Mouse (Mus musculus) mouse embryonic stem cell (cell line): ENCODE results near the gene Nostrin.

Source experiments
- in situ Hi-C, 2 experiments: fragments of 300-500 bp; cut with MboI; formaldehyde crosslinking; loops; 1 replicate in 1 of 2; 3 replicates in 1 of 2; pipeline ENCODE4 v1.14.3; 2019 to 2020; ENCODE audit warnings: low sequenced_read_pairs in 2 of 2, low pct_unique_long_range_greater_than_20kb in 1 of 2, mixed read lengths in 1 of 2; ENCODE audit not compliant: unreplicated experiment in 1 of 2

Nostrin gene

GRCm38 (mm10) chr2:69158907-69159306 is 23.3 kb downstream of the Nostrin start:
- in situ Hi-C loops: no loop called here

GRCm38 (mm10) chr2:69170395-69171077 is 34.9 kb downstream of the Nostrin start:
- in situ Hi-C loops: no loop called here

GRCm38 (mm10) chr2:69175296-69175695 is 39.7 kb downstream of the Nostrin start:
- in situ Hi-C loops: no loop called here

DNA sequence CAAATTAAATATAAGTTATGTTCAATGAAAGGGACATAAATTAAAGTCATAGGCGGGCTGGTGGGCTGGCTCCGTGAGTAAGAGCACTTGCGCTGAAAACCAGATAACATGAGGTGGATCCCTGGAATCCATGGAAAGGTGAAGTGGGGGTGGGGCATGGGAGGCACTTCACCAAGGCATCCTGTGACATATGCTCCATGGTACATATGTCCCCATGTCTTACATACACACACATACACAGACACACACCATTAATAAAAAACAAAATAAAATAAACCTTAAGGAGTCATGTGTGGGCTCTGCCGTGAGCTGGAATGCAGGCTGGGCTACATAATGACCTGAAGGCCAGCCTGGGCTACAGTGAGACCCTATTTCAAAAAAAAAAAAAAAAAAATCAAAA is 44.1 kb downstream of the Nostrin start:
- in situ Hi-C loops: no loop called here

GRCm38 (mm10) chr2:69187990-69188389 is 52.4 kb downstream of the Nostrin start:
- in situ Hi-C loops: no loop called here

DNA sequence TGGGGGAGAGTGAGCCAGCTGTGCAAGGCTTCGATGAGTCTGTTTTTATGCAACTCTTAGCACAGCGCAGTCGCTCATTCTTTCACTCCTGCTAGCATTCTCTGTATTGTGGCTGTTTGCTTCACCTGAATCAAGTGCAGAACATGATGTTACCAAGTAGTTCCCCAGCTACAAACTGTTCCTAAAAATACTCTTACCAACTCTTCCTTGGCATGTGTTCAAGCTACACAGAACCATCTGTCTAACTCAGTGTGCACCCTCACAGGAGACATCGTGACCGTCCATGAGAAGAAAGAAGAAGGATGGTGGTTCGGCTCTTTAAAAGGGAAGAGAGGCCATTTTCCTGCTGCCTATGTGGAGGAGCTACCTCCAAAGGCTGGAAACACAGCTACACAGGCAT is 53.1 kb downstream of the Nostrin start:
- in situ Hi-C loops: no loop called here

GRCm38 (mm10) chr2:69189222-69189621 is 53.6 kb downstream of the Nostrin start:
- in situ Hi-C loops: no loop called here

DNA sequence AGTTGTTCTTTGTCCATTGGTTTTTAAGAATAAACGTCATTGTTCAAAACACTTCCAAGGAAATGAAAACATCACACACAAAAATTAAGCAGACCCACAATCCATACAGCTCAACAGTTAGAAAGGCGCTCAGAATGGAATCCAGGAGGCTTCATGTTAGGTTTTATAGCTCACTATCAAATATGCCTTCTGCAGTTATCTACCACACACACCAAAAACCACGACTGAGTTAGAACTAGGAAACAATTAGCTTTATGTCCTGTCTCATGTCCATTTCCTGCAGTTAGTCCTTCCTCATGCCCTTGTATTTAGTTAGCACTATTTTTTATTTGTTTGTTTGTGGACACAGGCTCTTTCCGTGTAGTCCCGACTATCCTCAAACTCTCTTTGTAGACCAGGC is 55.5 kb downstream of the Nostrin start:
- in situ Hi-C loops: no loop called here

DNA sequence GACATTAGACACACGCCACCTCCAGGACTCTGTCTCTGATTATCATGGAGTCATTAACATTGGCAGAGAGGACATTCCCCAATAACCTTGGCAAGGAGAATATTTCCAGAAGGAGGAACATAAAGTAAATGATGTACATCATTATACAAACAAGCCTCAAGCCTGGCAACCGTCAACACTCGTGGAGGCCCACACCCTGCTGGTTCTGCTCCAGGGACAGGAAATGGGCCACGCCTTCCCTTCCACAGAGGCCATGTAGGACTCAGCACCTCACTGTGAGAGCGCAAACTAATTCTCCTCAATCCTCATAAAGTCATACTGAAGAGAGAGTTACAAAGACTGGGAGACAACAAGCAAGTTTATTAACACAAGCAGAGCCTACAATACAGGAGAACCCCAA is 58.0 kb downstream of the Nostrin start:
- in situ Hi-C loops: no loop called here

- in situ Hi-C loops: no loop called here
These were observed 69.6 kb downstream of the Nostrin start for GRCm38 (mm10) chr2:69205185-69205584.

GRCm38 (mm10) chr2:69205791-69206351 is 70.3 kb downstream of the Nostrin start, which contains the start of gene Spc25:
Gene Spc25 (minus strand): TSS chr2:69206194.
- in situ Hi-C loops: no loop called here

GRCm38 (mm10) chr2:69206523-69206922 is 70.9 kb downstream of the Nostrin start:
- in situ Hi-C loops: no loop called here

DNA sequence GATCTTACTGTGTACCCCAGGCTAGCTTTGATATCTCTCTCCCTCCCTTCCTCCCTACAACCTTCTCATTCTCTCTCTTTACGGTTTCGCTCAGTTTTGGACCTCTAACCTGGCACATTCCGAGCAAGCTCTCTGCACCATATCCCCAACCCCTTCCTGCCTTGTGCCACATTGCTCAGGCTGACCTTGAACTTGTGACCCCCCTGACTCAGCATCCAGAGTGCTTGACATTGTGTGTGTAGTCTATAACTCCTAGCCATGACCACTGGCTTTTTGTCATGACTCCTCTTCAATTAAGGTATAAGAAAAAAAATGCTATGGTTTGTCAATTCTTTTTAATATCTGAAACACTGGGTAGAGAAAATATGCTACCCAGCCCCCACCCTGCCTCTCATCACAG is 74.1 kb downstream of the Nostrin start:
- in situ Hi-C loops: no loop called here

GRCm38 (mm10) chr2:69210773-69211172 is 75.2 kb downstream of the Nostrin start, which contains the start of gene G6pc2:
Gene G6pc2 (plus strand): TSS chr2:69211073.
- in situ Hi-C loops: no loop called here

- in situ Hi-C loops: no loop called here
These were observed 77.1 kb downstream of the Nostrin start for GRCm38 (mm10) chr2:69212652-69213051.

DNA sequence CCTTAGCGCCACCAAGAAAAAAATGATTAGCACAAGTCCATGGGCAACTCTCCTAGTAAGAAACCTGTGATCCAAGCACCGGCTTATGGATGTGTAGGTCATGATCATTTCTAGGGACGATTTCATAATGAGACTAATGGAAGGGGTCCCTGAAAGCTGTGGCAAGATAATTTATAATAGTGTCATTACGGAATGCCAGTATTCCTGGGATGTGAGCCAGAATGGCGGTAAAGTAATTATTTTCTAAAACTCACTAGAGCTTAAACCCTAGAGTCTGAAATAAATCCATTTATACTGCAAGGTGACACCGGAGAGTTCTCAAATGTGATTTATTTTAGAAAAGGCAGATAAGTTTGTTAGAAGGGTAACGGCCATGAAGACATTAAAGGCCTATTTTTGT is 79.6 kb downstream of the Nostrin start:
- in situ Hi-C loops: no loop called here

DNA sequence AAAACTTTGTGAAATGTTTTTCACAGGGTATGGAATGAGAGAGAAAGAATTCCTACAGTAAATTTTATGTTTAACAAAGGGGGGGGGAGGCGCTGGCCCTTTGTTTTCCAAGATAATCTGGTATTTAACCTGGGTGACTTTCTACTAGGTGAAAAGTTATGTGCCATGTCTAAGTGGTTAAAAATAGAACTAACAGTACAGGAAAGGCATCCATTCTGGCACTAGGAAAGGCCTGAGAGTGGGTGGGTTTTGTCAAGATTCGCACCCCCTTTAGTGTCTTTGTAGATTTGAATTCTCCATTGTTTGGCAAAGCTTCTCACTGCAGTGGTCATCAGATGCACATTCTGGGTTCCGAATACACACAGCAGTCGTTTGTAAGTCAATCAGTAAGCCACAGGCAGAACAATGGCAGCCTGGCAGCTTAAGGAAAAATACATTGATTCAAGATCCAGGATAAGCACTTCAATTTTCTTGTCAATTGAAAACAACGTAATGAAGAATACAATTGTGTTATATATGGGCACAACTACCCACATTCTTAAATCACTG is 86.3 kb downstream of the Nostrin start:
- in situ Hi-C loops: no loop called here

- in situ Hi-C loops: no loop called here
These were observed 87.2 kb downstream of the Nostrin start for GRCm38 (mm10) chr2:69222815-69223214.

DNA sequence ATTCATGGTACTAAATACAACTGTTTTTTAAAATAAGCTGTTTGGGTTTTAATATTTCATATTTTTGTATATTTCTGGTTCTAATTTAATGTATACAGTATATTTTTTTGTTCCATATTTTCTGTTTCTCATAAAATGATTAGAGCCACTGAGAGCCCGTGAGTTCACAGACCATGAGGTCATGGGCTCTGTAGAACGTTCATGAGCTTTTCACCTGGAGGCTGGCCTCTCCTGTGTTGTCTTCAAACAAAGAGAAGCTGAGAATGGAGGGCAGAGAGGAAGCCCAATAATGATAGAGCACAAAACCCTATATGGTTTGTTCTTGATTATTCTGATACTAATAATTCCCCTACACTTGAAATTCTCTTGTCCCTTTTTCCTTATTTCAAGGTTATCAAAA is 89.1 kb downstream of the Nostrin start:
- in situ Hi-C loops: no loop called here

DNA sequence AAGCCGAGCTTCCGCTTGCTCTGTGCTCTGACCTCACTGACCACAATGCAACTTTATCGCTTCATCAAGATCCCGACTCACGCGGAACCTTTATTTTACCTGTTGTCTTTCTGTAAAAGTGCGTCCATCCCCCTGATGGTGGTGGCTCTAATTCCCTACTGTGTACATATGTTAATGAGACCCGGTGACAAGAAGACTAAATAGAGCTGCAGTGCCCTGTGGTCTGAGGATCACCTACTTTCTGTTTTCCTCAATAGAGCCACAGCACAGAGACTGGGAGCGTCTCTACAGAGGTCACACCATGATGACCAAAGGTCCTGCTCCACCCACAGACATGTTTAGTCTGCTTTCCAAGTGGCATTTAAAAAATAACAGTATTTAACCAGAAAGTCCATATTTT is 91.3 kb downstream of the Nostrin start:
- in situ Hi-C loops: no loop called here
